Mouse (Mus musculus): Measurements from ENCODE around the gene Med23.

The Med23 gene

GRCm38 (mm10) chr10:24869760-24870290 is at the start of gene Med23:
Gene Med23 (plus strand): TSS chr10:24869986.
- DNase-seq (ENCODE audit: low spot score in 2 of 2), result peak; percentile 97 to 99

- DNase-seq (ENCODE audit: low spot score in 2 of 2), result no peak
Observed at GRCm38 (mm10) chr10:24821990-24822676, 47.7 kb upstream of the Med23 start.

GRCm38 (mm10) chr10:24822842-24823241 is 46.9 kb upstream of the Med23 start:
- no peak for DNase-seq (ENCODE audit: low spot score in 2 of 2)

GRCm38 (mm10) chr10:24823265-24823664 is 46.5 kb upstream of the Med23 start:
- no peak for DNase-seq (ENCODE audit: low spot score in 2 of 2)

- DNase-seq (ENCODE audit: low spot score in 2 of 2), result no peak
Observed at GRCm38 (mm10) chr10:24823697-24824535, 45.9 kb upstream of the Med23 start.

GRCm38 (mm10) chr10:24824621-24825020 is 45.2 kb upstream of the Med23 start:
- no peak for DNase-seq (ENCODE audit: low spot score in 2 of 2)

GRCm38 (mm10) chr10:24825456-24826081 is 44.2 kb upstream of the Med23 start:
- no peak for DNase-seq (ENCODE audit: low spot score in 2 of 2)

GRCm38 (mm10) chr10:24826130-24826529 is 43.7 kb upstream of the Med23 start:
- DNase-seq (ENCODE audit: low spot score in 2 of 2), result no peak

GRCm38 (mm10) chr10:24828136-24828535 is 41.6 kb upstream of the Med23 start:
- DNase-seq (ENCODE audit: low spot score in 2 of 2), result no peak

- DNase-seq (ENCODE audit: low spot score in 2 of 2), result no peak
Observed at GRCm38 (mm10) chr10:24830448-24830847, 39.3 kb upstream of the Med23 start.

GRCm38 (mm10) chr10:24831377-24832095 is 38.2 kb upstream of the Med23 start:
- DNase-seq (ENCODE audit: low spot score in 2 of 2), result no peak

GRCm38 (mm10) chr10:24832306-24832705 is 37.5 kb upstream of the Med23 start:
- no peak for DNase-seq (ENCODE audit: low spot score in 2 of 2)

GRCm38 (mm10) chr10:24834634-24835371 is 35.0 kb upstream of the Med23 start:
- DNase-seq (ENCODE audit: low spot score in 2 of 2), result no peak

- no peak for DNase-seq (ENCODE audit: low spot score in 2 of 2)
Observed at GRCm38 (mm10) chr10:24835702-24836342, 34.0 kb upstream of the Med23 start.

- no peak for DNase-seq (ENCODE audit: low spot score in 2 of 2)
Observed at GRCm38 (mm10) chr10:24836366-24837038, 33.3 kb upstream of the Med23 start.

- DNase-seq (ENCODE audit: low spot score in 2 of 2), result no peak
Observed at GRCm38 (mm10) chr10:24840795-24841194, 29.0 kb upstream of the Med23 start.

GRCm38 (mm10) chr10:24841998-24842397 is 27.8 kb upstream of the Med23 start:
- no peak for DNase-seq (ENCODE audit: low spot score in 2 of 2)

- no peak for DNase-seq (ENCODE audit: low spot score in 2 of 2)
Observed at GRCm38 (mm10) chr10:24842676-24843075, 27.1 kb upstream of the Med23 start, which contains the start of gene Enpp3. Gene Enpp3 (minus strand): TSS chr10:24842823.

GRCm38 (mm10) chr10:24863146-24863545 is 6.6 kb upstream of the Med23 start:
- no peak for DNase-seq (ENCODE audit: low spot score in 2 of 2)

GRCm38 (mm10) chr10:24864434-24864833 is 5.4 kb upstream of the Med23 start:
- no peak for DNase-seq (ENCODE audit: low spot score in 2 of 2)

Data from urinary bladder, postnatal 36 days (tissue).